Mouse (Mus musculus): Measurements from ENCODE around the gene Tmem222.

The Tmem222 gene

DNA sequence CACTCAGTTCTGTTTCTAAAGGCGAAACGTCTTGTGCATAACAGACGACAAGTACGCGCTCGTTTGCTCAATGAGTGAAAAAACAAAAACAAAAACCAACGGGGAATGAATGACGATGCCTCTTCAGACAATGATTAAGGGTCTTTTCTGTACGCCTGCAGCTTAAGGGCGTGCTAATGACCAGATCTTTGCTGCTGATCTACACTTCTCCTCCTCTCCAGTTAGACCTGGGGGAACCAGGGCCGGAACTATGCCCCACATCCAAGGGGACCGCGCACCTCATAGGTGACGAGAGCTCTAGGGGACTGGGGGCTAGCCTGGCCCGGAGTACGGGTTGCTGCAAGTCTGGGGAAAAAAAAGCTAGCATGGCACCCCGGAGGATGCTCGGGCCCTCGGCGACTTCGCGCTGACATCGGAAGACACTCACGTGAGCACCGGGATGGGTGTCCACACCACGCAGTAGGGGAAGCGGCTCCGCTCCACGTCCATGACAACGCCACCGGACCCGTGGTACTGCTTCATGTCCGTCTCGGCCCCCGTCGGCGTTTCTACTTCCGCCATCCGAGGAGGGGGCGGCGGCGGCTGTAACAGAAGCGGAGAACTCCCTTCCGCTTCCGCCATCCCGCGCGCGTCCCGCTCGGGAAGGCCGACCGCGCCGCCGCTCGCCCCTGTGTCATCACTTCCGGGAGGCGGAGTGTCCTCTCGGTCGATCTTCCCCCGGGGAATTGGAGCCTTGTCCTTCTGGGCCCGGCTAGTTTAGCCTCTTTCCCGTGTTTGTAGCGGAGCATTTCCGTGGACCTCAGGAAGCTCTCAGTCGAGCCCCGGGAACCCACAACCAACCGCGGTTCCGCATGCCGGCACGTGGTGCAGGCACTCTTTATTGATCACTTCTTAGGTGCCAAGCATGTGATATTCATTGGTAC lies at the start of gene Tmem222:
Gene Tmem222, minus strand, starts transcription at position 689 of the 923 bp plus-strand sequence.
- DNase-seq (ENCODE audit: low read depth, low spot score): peak; percentile 90

DNA sequence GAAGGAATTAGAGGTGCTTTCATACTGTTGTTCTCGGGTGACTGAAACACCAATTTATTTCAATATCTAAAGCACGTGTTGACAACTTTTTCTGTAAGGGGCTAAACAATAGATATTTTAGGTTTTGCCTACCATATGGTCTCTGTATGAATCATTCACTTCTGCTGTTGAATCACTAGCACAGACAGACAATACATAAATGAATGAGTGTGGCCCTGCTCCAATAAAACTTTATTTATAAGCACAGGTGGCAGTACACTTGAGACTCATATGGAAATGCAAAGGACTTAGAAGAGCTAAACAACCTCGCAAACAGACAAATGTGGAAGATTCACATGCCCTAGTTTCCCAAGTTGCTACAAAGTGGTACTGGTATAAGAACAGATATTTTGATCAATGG lies 42.1 kb upstream of the Tmem222 start:
- no peak for DNase-seq (ENCODE audit: low read depth, low spot score)

DNA sequence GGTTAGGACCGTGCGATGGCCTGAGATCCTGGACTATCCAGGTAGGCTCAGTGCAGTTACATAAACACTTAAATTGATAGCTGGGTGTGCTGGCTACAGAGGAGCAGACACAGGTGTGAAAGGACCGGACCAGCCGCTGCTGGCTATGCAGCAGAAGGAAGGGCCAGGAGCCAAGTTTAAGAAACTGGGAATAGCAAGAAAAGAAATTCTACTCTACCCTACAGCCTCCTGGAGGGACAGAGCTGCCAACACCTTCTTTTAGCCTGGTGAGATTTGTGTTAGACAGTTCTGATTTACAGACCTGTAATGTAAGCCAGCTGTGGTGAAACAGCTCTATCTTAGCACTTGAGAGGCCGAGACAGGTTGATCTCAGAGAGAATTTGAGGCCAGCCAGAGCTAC lies 38.4 kb upstream of the Tmem222 start:
- DNase-seq (ENCODE audit: low read depth, low spot score): no peak

DNA sequence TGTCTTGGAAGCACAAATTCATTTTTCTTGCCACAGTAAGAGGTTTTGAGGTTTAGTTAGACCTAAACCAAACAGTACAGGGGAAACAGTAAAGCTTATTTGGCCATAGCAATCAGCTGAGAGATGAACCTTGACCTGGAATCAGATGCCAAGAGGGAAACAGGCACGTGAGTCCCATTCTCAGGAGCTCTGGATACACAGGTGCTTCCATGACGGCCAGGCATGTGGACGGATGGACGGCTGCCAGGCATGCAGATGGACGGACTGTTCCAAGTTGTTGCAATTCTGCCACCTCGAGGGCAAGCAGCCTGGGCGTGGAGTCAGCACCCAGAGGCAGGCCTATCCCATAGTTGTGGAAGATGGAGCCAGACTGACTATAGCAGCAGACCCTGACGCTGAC lies 37.3 kb upstream of the Tmem222 start:
- DNase-seq (ENCODE audit: low read depth, low spot score): no peak

DNA sequence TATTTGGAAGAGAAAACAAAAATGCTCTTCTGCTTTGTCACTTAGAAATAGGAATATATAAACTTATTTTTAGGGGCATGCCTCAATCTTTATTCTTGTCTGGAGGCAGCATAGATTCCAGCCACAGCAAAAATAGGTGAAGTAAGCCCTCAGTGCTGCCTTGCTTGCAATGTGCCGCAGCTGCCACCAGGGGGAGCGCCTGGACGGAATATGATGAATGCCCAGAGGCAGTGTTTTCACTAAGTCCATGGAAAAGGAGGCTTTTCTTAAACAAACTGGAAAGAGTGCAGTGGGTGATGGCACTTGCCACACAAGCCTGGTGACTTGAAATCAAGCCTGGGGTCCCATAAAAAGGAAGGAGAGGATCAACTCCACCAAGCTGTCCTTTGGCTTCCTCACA lies 32.4 kb upstream of the Tmem222 start:
- peak; percentile 68 for DNase-seq (ENCODE audit: low read depth, low spot score)

DNA sequence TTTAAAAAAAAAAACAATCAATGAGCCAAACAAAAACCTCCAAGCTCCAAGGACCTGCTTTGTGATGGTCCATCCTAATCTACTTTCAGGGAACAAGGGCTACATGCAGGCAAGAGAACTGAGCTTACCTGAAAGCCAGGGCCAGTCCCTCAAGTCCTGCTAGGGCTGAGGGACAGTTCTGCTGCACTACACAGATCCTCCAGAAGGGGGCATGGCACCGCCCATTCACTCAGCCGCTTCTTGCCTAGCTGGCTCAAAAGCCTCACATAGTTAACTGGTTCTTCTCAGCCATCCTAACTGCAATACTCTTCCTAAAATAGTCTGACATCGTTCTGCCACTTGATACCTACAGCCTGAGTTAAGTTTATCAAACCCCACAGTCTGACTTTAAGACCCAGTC lies 29.7 kb upstream of the Tmem222 start:
- peak; percentile 49 for DNase-seq (ENCODE audit: low read depth, low spot score)

DNA sequence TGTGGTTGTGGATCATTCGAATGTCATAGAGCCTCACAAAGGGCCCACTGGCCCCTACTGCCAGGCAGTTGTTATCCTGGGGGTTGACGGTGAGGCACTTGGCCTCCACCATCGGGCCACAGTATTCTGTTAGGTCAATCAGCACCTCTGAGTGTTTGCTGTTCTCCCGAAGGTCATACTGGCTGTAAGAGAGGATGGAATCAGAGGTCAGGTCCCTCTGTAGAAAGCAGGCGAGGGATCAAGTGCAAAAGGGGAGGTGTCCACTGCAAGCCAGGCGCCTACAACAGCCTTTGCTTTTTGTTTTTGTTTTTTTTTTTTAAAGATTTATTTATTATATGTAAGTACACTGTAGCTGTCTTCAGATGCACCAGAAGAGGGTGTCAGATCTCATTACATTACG lies 28.2 kb upstream of the Tmem222 start:
- DNase-seq (ENCODE audit: low read depth, low spot score): no peak

DNA sequence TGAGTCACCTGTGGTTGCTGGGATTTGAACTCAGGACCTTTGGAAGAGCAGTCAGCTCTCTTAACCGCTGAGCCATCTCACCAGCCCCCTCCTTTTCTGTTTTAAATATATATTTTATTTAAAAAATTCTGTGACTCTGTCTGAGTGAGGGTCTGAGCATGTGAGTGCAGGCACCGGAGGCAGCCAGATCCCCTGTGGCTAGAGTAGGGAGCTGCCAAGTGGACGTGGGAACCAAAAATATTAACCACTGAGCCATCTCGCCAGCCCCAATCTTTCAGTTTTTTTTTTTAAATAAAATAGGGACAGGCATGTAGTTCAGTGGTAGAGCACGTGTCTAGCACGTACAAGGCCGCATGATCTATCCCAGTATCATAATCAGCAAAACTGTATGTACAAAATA lies 27.2 kb upstream of the Tmem222 start:
- no peak for DNase-seq (ENCODE audit: low read depth, low spot score)

DNA sequence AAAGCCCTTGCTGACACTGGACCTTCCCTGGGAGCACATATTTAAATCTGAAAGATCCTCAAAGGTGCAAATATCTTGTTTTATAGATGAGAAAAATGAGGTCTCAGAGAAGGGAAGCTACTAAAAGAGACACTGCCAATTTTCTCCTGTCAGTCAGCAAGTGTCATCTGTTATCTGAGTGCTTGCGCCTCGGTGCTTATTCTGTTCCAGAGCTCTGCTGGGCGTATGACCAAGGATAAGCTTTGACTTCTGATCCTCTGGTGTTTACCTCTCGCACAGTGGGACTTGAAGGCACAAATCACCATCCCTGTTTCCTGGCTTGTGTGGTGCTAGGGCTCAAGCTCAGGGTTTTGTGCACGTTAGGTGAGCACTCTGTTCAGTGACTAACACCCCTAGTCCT lies 25.1 kb upstream of the Tmem222 start:
- DNase-seq (ENCODE audit: low read depth, low spot score): no peak

DNA sequence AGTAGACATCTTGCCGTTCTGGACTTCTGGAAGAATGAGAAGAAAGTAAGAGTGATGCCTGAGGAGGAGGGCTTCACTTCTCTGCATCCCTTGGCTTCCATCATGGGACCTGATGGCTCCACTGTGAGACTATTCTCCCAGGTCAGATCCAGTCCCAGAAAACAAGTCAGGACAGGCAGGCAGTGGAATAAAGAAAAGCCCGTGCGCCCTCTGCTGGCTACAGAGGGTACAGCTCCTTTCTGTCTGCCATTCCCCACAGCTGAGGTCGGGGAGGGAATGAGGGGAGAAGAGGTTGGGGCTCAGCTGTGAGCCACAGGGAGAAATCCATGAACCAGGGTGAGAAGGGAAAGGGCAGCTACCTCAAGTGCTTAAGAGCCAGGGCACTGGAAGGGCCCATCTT lies 24.2 kb upstream of the Tmem222 start:
- DNase-seq (ENCODE audit: low read depth, low spot score): peak; percentile 61

DNA sequence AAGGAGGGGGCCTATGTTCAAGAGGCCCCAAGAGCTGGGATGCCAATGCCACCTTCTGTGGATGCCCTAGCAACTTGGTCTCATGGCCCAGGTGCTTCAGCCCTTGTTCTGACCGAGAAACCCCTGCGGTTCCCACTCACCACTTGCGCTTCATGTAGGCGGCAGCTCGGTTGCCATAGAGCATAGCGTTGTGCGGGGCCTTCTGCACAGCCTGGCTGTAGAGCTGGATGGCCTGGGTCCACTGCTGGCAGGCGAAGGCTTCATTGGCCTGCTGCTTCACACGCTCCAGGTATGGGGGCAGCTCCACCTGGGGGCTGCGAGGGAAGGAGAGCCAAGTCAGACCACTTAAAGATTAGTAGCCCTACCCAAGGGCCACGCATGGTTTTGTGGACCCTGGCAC lies 22.8 kb upstream of the Tmem222 start:
- no peak for DNase-seq (ENCODE audit: low read depth, low spot score)

DNA sequence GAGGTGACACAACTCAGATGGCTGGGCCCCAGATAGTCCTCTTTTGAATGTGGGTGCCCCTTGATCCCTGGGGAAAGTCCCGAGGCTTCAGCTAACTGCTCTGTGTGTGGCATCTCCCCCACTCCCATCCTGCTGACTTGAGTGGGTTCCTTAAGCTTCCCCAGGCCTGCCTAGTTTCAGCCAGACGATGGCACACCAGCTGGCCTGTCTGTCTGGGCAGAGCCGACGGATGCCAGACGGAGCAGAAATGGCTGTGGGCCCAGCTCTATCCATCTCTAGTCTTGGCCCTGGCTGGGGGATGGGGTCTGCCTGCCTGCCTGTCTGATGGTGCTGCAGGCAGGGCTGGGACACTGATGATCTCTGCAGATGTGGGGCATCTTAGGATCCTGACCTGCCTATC lies 22.1 kb upstream of the Tmem222 start:
- DNase-seq (ENCODE audit: low read depth, low spot score): no peak

DNA sequence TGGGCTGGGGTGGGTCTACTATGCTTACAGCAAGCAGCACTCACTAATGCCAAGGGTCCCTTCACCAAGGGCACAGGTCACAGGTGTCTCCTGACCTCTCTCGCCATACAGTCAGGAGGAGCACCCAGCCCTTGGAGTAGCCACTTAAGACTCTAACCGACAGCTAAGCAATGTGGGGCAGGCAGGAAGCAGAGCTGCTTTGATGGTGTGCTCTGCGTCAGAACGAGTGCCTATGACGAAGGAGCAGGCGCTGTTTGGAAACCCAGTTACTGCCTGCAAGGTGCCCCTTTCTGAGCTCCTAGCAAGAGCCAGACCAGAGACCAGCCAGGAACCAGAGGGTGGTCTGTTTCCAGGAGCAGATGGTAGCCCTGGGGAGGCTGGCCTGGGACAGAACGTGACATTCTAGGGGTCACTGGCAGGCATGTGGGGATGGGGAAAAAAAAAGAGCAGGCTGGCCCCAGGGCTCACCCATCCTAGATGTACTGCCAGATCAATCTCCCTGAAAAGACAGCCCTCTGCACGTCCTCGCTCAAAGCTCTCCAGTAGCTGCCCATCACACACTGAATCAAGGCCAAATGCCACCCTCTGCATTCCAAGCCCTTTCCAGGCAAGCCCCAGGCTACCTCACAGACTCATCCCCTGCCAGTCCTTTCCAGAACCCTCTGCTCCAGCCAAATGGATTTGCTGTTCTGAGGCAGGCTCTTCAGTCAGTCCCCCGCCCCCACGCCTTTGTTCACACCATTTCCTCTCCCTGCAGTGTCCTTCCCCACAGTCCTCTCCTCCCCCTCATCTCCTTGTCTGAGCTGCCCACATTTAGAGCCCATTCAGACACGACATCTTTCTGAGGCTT lies 21.1 kb upstream of the Tmem222 start:
- DNase-seq (ENCODE audit: low read depth, low spot score): no peak

DNA sequence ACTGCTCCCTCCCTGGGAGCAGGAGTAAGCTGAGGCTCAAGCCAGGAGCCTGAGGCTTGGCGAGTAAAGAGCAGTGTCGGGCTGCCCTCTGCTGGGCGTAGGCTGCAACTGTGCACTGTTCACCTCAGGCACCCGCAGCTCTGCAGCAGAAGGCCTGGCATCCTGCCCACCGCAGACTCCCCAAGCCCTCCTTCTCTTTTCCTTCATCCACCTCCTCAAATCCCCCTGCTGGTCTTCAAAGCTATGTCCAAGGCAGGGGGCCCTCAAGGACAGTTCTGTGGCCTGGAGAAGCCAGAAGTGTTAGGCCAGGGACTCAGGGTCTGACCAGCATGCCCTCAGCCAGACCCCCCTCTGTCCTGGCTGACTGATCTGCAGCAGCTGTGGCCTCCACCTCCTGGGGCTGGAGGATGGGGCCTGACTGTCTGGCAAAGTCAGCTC lies 20.2 kb upstream of the Tmem222 start:
- peak; percentile 42 for DNase-seq (ENCODE audit: low read depth, low spot score)

DNA sequence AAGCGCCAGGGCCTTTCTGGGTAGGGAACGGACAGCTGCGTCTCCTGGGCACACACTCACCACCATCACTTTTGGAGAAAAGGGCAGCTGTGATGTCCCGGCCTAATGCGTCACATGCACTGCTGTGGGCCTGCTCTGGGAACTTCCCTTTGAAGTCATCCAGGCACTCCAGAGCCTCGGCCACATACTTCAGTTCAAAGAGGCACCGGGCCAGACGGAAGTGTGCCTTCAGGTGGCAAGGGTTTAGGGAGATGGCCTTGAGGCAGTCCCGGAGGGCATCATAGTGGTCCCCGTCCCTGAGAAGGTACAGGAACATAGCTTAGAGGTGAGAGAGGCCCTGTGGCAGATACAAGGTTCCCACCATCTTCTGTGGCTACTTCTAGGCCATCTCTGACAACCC lies 19.8 kb upstream of the Tmem222 start:
- no peak for DNase-seq (ENCODE audit: low read depth, low spot score)

DNA sequence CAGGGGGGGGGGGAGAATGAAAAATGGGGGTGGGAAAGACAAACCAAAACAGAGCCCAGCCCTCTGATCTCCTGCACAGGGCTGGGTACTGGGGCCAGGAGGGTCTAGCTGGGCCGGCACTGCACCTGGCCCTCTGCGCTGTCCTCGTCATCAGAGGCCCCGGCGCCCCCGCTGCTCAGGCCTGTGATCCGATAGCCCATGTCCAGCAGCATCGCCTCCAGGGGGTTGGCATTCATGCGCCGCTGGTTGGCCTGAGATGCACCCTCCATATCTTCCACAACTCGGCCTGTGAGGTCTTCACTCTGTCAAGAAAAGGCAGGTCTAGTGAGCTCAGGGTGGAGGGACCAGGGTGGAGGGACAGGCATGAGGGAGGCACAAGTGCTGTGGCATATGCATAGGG lies 16.5 kb upstream of the Tmem222 start:
- no peak for DNase-seq (ENCODE audit: low read depth, low spot score)

DNA sequence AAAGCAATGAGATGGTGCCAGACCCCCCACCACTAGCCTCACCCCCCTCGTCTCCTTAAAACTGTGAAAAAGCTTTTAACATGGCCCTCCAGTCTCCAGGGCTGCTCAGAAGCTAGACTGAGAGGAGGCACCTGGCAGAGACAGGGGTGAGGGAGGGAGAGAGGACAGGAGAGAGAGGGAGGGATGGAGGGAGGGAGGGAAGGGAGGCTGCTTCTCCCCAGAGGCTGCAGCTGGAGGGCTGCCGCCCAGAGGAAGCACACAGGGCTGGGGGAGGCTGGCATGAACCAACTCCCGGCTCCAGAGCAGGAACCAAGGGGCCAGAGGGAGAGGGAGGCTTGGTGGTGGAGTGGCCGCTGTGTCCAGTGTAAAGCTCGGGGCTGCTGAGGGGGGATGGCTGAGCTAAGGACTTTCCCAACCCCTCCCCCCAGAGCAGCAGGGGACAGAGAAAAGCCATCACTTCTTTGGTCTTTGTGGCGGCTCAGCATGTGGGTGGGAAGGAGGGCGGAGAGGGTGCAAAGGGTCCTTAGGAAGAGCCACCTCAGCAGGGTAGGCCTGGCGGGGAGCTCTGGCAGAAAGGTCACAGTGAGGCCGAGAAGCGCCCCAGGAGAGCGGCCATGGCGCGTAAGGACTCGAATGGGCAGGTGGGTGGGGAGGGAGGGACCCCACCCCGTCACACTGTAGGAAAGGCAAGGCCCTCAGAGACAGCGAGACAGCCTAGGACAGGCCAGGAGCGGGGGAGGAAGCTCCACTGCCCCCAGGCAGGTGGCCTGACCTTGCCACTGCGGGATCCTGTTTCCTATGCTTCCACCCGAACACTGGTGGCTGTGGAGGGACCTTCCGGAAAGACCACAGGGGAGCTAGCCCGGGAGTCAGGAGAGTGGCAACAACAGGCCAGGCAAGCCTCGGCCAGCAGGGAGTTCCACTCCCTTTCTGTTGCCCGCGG lies 15.6 kb upstream of the Tmem222 start:
- no peak for DNase-seq (ENCODE audit: low read depth, low spot score)

DNA sequence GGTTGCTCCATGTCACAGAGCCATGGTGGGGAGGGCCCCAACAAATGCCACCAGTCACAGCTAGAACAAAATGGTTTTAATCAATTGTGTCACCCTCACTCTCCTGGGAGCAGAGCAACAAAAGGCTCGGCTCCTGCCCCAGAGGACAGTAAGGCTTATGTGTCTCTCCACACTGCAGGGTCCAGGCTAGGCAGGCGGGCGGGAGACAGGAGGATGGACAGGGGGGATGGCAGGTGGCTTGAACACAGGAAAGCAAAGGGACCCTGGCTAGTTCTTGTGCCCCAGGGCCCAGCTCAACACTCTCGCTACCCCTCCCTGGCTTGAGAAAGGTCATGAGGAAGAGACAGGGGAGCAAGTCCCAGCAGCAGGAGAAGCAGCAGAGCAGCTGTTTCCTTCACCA lies 14.8 kb upstream of the Tmem222 start:
- no peak for DNase-seq (ENCODE audit: low read depth, low spot score)

DNA sequence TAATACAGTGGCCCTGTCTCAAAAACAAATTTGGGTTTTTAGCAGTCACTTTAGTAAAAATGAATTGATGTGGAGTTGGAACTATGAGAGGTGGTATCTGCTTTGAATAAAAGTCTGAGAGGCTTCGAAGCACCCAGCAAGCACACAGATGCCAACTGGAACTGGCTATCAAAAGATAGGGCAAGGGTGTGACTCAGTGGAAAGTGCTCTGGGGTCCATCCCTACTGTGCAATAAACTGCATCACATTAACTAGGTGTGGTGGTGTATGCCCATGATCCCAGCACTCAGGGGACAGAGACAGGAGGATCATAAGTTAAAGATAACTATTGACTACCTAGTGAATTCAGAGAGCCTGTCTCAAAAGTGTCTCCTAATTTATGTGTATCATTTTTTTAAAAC lies 13.7 kb upstream of the Tmem222 start:
- peak; percentile 53 for DNase-seq (ENCODE audit: low read depth, low spot score)

DNA sequence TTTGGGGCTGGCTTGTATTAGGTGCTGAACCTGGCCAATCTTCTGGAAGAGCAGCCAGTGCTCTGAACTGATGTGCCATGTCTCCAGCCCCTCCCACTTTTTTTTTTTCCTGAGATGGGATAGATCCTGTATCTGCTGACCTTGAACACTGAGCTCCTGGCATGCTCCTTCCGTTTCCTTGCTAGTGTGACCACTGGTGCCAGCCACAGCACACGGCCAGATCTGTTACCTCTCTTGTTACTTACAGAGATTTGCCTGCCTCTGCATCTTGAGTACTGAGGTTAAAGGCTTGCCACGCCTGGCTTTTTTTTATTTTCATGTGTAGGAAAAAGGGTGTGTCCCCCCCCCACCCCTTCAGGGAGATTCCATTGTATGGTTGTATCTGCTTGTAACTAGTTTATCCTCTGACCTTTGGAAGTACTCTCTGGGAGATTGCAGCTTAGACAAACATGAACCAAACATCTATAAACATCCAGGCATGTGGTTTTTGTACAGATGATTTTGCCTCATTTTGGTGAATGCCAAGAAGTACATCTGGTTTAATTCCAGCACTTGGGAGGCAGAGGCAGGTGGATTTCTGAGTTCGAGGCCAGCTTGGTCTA lies 9.0 kb upstream of the Tmem222 start:
- DNase-seq (ENCODE audit: low read depth, low spot score): no peak

DNA sequence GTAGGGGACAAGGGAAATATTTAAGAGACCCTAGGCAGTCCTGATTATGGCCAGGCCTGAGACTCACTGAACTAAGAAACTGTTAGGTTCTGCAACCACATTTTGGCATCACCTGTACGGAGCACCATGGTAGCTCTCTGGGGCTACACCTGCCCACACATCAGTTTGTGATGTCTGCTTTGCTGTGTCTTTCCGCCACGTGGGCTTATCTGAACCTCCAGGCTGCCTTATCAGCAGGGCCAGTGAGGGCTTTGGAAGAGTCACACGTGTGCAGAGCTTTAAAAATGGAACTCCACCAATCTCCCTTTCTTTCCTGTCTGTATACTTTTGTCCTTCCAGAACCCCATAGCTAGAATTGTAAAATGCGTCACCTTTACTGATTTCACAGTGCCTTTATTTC lies 8.4 kb upstream of the Tmem222 start:
- peak; percentile 88 for DNase-seq (ENCODE audit: low read depth, low spot score)
